10 mouse cellular contexts compared by ENCODE assay signal in genomic region chr17:11157536-11157935, GRCm38 (mm10).
DNase-seq lines count a peak whose midpoint lies in the region; ATAC-seq lines count a peak whose summit lies in the region.
"Had no signal": no experiment of that assay in that cellular context is flagged by ENCODE, and none has a peak within 500 bp of the region (broad histone marks: within the 10 kb centered on the region; RNA-seq: fewer than 3 reads in every experiment).

No protein-coding gene starts in this region.

- peak; percentile 25 for DNase-seq in Muller cell, postnatal 12 days (ENCODE audit: inconsistent ontology term)
- peak; percentile 90 for DNase-seq in cerebellum, adult 11-12 months
- peak; percentile 35 for DNase-seq in gastrocnemius, postnatal 14 days
- DNase-seq in left cerebral cortex, adult 8-10 months (ENCODE audit: low spot score in 2 of 2): peak; percentile 50 to 92
- DNase-seq in urinary bladder, postnatal 36 days (ENCODE audit: low spot score in 2 of 2): no peak
- DNase-seq in thymus, postnatal 14 days: no peak
- DNase-seq in kidney, postnatal 36 days: no peak

- no peaks in the 10 kb centered on the region for H3K27me3 ChIP-seq in intestine, embryonic 15.5 days (replicated peaks)

- no peaks in the 10 kb centered on the region for H3K4me1 ChIP-seq in intestine, embryonic 15.5 days (replicated peaks)

- H3K27ac ChIP-seq in intestine, embryonic 15.5 days: no peak overlapping the region
- H3K27ac ChIP-seq: kidney, postnatal 0 days; macrophage had no signal

- H3K9me3 ChIP-seq in intestine, embryonic 15.5 days: no peaks in the 10 kb centered on the region

- H3K4me3 ChIP-seq in intestine, embryonic 15.5 days (replicated peaks): no peak overlapping the region

- H3K4me2 ChIP-seq in intestine, embryonic 15.5 days (replicated peaks): no peak overlapping the region

- WGBS in intestine, embryonic 15.5 days: 76% methylated on average over 7 of the region's 7 CpGs

- no peak for ATAC-seq in intestine, embryonic 15.5 days

- intact Hi-C loops in gastrocnemius, postnatal 14 days (cut with DNase I; ENCODE audit: low total_unique reads): no loop called here

- H3K36me3 ChIP-seq in intestine, embryonic 15.5 days: no peaks in the 10 kb centered on the region

- no peak overlapping the region for H3K9ac ChIP-seq in intestine, embryonic 15.5 days

Comparison
In these comparisons a context has a peak if more than half of its experiments do, and no peak if none do; other contexts are left out.
1. DNase-seq: peak in Muller cell, postnatal 12 days (single experiment), cerebellum, adult 11-12 months (single experiment), gastrocnemius, postnatal 14 days (single experiment) and left cerebral cortex, adult 8-10 months (2 of 2); none in urinary bladder, postnatal 36 days (0 of 2), thymus, postnatal 14 days (single experiment) and kidney, postnatal 36 days (0 of 2).